Mouse (Mus musculus): ENCODE measurements around the gene Mrap2. TPM values are rescaled to one million over a fixed set of nuclear protein-coding genes. Genes with fewer than 3 reads are reported as not detected.

Mrap2 gene
- polyA plus RNA-seq, 1 experiment from 2014 or later, result not detected

- WGBS, result 89% methylated on average over 3 of the region's 3 CpGs
- H3K36me3 ChIP-seq (replicated peaks), result peaks cover 76% of the 10 kb centered on the region
- no peak for DNase-seq (ENCODE audit: low spot score)
- H3K27me3 ChIP-seq (replicated peaks; ENCODE audit: low read depth, poor library complexity, severe bottlenecking), result no peaks in the 10 kb centered on the region
- H3K4me3 ChIP-seq, result no peak overlapping the region
- no peaks in the 10 kb centered on the region for H3K4me1 ChIP-seq
- H3K27ac ChIP-seq (replicated peaks), result no peak overlapping the region
- peaks cover 2% of the 10 kb centered on the region; the same call in 1 of the 2 replicates for H3K9me3 ChIP-seq
Measured at GRCm38 (mm10) chr9:87197277-87197676, 53.2 kb downstream of the Mrap2 start.

DNA sequence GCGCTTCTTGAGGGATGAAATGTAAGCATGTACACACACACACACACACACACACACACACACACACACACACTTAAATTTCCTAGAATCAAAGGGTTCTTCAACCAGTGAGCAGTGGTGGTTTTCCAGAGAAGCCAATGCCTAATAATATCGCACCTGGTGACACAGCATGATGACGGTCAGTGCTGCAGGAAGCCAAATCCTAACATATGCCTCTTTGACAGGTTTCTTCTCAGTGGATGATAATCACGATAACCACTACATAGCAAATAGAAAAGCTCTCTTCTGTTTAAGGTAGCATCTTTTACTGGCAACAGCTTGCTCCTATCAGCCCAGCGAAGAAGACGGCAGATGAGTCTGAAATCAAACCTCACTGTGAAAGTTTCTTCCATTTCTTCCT is 53.9 kb downstream of the Mrap2 start:
- H3K36me3 ChIP-seq (replicated peaks), result peaks cover 76% of the 10 kb centered on the region
- WGBS, result 91% methylated on average over 6 of the region's 6 CpGs

GRCm38 (mm10) chr9:87200426-87200825 is 56.3 kb downstream of the Mrap2 start:
- DNase-seq (ENCODE audit: low spot score), result no peak
- WGBS, result 93% methylated on average over 5 of the region's 5 CpGs
- Histone ChIP-seq H3K9me3 (no peaks in the 10 kb centered on the region), H3K4me3 (no peak overlapping the region), H3K27me3 (replicated peaks; ENCODE audit: low read depth, poor library complexity, severe bottlenecking) (no peaks in the 10 kb centered on the region), H3K27ac (replicated peaks) (no peak overlapping the region), H3K36me3 (replicated peaks) (peaks cover 79% of the 10 kb centered on the region), H3K4me1 (no peaks in the 10 kb centered on the region)

More for the DNA sequence above, 53.9 kb downstream of the Mrap2 start:
- H3K4me3 ChIP-seq, result no peak overlapping the region
- no peaks in the 10 kb centered on the region for H3K9me3 ChIP-seq
- no peak overlapping the region for H3K27ac ChIP-seq (replicated peaks)
- no peak for DNase-seq (ENCODE audit: low spot score)
- no peaks in the 10 kb centered on the region for H3K27me3 ChIP-seq (replicated peaks; ENCODE audit: low read depth, poor library complexity, severe bottlenecking)
- no peaks in the 10 kb centered on the region for H3K4me1 ChIP-seq

- 95% methylated on average over 4 of the region's 4 CpGs for WGBS
- DNase-seq (ENCODE audit: low spot score), result no peak
- no peaks in the 10 kb centered on the region for H3K27me3 ChIP-seq (replicated peaks; ENCODE audit: low read depth, poor library complexity, severe bottlenecking)
- no peak overlapping the region for H3K27ac ChIP-seq (replicated peaks)
- H3K36me3 ChIP-seq (replicated peaks), result peaks cover 82% of the 10 kb centered on the region
- no peak overlapping the region for H3K4me3 ChIP-seq
- H3K4me1 ChIP-seq, result no peaks in the 10 kb centered on the region
- no peaks in the 10 kb centered on the region for H3K9me3 ChIP-seq
Measured at GRCm38 (mm10) chr9:87200919-87201318, 56.8 kb downstream of the Mrap2 start.

GRCm38 (mm10) chr9:87202431-87202830 is 58.3 kb downstream of the Mrap2 start:
- H3K27me3 ChIP-seq (replicated peaks; ENCODE audit: low read depth, poor library complexity, severe bottlenecking), result no peaks in the 10 kb centered on the region
- H3K9me3 ChIP-seq, result no peaks in the 10 kb centered on the region
- H3K27ac ChIP-seq (replicated peaks), result no peak overlapping the region
- H3K4me1 ChIP-seq, result no peaks in the 10 kb centered on the region
- no peak for DNase-seq (ENCODE audit: low spot score)
- H3K36me3 ChIP-seq (replicated peaks), result peaks cover 85% of the 10 kb centered on the region
- no peak overlapping the region for H3K4me3 ChIP-seq
- 94% methylated on average over 6 of the region's 6 CpGs for WGBS

DNA sequence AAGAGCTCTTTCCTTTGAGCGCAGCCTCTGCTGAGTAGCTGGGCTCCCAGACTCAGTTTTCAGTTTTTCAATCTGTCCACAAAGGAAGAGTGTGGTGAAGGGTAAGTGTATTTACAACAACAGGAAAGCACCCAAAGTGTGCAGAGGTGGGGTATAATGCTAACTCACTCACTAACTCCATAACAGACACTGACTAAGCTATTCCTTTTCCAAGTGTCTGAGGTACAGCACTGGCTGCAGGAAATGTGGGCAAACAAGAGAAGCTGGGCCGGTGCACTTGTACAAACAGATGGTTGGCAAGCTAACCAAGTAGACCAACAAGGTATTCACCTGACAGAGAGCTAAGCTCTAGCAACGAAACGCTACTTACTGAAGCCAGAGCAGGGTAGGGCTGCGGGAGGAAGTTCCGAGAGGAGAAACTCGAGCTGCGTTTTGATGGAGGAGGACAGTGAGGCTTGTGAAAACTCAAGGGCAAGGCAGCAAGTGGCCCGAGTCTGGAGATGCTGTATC is 66.8 kb downstream of the Mrap2 start:
- Histone ChIP-seq H3K4me3 (no peak overlapping the region), H3K4me1 (no peaks in the 10 kb centered on the region), H3K36me3 (replicated peaks) (peaks cover 83% of the 10 kb centered on the region), H3K27me3 (replicated peaks; ENCODE audit: low read depth, poor library complexity, severe bottlenecking) (no peaks in the 10 kb centered on the region), H3K9me3 (no peaks in the 10 kb centered on the region), H3K27ac (replicated peaks) (no peak overlapping the region)
- no peak for DNase-seq (ENCODE audit: low spot score)
- WGBS, result 88% methylated on average over 9 of the region's 9 CpGs

DNA sequence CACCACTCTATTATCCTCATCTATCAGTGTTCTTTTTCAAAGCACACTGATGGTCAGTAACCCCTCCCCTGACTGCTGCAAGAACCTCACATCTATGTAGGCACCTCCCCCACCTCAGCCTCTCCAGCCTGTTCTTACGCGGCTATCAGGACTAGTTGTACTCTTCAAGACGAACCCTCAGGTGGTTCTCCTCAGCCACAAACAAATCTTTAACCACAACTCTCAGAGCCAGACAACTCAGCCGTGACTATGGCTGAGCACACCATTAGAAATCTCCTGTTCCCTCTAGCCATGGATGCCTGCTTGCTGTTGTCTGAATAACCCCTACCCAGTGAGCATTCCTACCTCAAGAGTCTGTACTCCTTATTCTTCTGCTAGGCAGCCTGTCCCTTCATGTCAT is 69.1 kb downstream of the Mrap2 start:
- 82% methylated on average over 4 of the region's 4 CpGs for WGBS
- Histone ChIP-seq H3K27ac (replicated peaks) (no peak overlapping the region), H3K36me3 (replicated peaks) (peaks cover 82% of the 10 kb centered on the region)

More for the DNA sequence above, 69.1 kb downstream of the Mrap2 start:
- Histone ChIP-seq H3K27me3 (replicated peaks; ENCODE audit: low read depth, poor library complexity, severe bottlenecking) (no peaks in the 10 kb centered on the region), H3K4me1 (no peaks in the 10 kb centered on the region), H3K4me3 (no peak overlapping the region), H3K9me3 (no peaks in the 10 kb centered on the region)
- DNase-seq (ENCODE audit: low spot score), result no peak

Other genes with a start within 250 kb of the Mrap2 start
- 0.67 TPM in 1 of 2 replicates, not detected in the other for gene Ripply2, start 128.8 kb upstream of the Mrap2 start, polyA plus RNA-seq (2016; fragmentation: Nextera tagmentation; extraction: Ambion mirVana)
- 70.9 and 72.8 TPM in 2 replicates for gene Cyb5r4, start 122.3 kb upstream of the Mrap2 start, polyA plus RNA-seq (2016; fragmentation: Nextera tagmentation; extraction: Ambion mirVana)
- 9.1 and 11.2 TPM in 2 replicates for gene Cep162, start 111.2 kb downstream of the Mrap2 start, polyA plus RNA-seq (2016; fragmentation: Nextera tagmentation; extraction: Ambion mirVana)

Measured in embryonic facial prominence, embryonic 10.5 days (tissue).